Mouse (Mus musculus) neural tube, embryonic 14.5 days (tissue): ENCODE results near the gene Naa11. TPM values are rescaled to one million over a fixed set of nuclear protein-coding genes. Genes with fewer than 3 reads are reported as not detected.

ENCODE experiments used
- ATAC-seq: fragments of 200-750 bp; cut with Nextera tagmentation; 2 replicates; pipeline ENCODE4 v1.8.0; 2017; ENCODE audit warnings: low read depth, mild to moderate bottlenecking, moderate TSS enrichment, moderate library complexity
- H3K27ac ChIP-seq: fragments of 300-500 bp; sonication (generic); 2 replicates; pipeline ENCODE4 v1.5.1; 2014; ENCODE audit warnings: low read depth, mild to moderate bottlenecking, control low read depth, low read length, moderate library complexity, mixed read lengths
- H3K27me3 ChIP-seq: fragments of 300-500 bp; sonication (generic); 2 replicates; pipeline ENCODE4 v1.6.1; 2014; ENCODE audit warnings: low read length; ENCODE audit not compliant: control insufficient read depth, insufficient read depth
- H3K36me3 ChIP-seq: fragments of 300-500 bp; sonication (generic); 2 replicates; pipeline ENCODE4 v1.6.1; 2014; ENCODE audit warnings: low read length, mixed read lengths; ENCODE audit not compliant: control insufficient read depth, insufficient read depth
- H3K4me1 ChIP-seq: fragments of 300-500 bp; sonication (generic); 2 replicates; pipeline ENCODE4 v1.6.1; 2014; ENCODE audit warnings: low read length; ENCODE audit not compliant: control insufficient read depth, insufficient read depth
- H3K4me2 ChIP-seq: fragments of 300-500 bp; sonication (generic); 2 replicates; pipeline ENCODE4 v1.6.1; 2014; ENCODE audit warnings: mild to moderate bottlenecking, low read depth, low read length, control low read depth
- H3K4me3 ChIP-seq: fragments of 300-500 bp; sonication (generic); 2 replicates; pipeline ENCODE4 v1.5.1; 2014; ENCODE audit warnings: low read depth, low read length, control low read depth, mixed read lengths
- H3K9ac ChIP-seq: fragments of 300-500 bp; sonication (generic); replicated peaks from 2 replicates; pipeline ENCODE4 v1.6.1; 2014; ENCODE audit warnings: low read depth, mild to moderate bottlenecking, control low read depth, low read length, mixed read lengths
- H3K9me3 ChIP-seq: fragments of 300-500 bp; sonication (generic); 2 replicates; pipeline ENCODE4 v1.6.1; 2016; ENCODE audit warnings: low read length; ENCODE audit not compliant: control insufficient read depth
- WGBS: fragments of 180-500 bp; shearing (Covaris S2); extraction: QIAGEN DNeasy Blood & Tissue Kit; methylation state at CpG from one replicate; pipeline ENCODE4 v1.1.7; 2014; 5-methylcytosine and 5-hydroxymethylcytosine counted together
- polyA plus RNA-seq: library from polyadenylated mRNA; unstranded; fragments of >200 nt; fragmentation: Nextera tagmentation; extraction: Ambion mirVana; gene quantifications from 2 replicates; pipeline ENCODE4 v1.2.1, GENCODE M21; 2014

The Naa11 gene
- polyA plus RNA-seq, 1 experiment from 2014 or later: not detected

DNA sequence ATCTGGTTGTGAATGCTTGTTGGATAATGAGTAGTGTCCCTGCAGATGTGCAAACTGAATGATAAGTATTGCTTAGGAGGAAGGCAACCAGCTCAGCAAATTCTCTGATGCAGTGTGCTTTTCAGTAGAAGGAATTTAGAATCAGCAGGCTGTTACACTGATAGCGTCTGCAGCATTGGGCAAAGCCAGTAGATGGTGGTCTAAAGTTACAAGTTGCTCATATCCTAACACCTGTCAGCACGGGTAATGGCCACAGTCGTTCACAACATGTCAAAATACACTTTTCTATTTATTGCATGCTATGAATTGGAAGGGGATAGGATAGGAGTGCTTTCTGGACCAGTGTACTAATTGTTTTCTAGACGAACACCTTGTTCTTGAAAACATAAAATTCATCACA lies 33.1 kb downstream of the Naa11 start:
- no peaks in the 10 kb centered on the region for H3K36me3 ChIP-seq
- H3K27ac ChIP-seq: no peak overlapping the region
- H3K27me3 ChIP-seq: no peaks in the 10 kb centered on the region
- ATAC-seq: no peak
- 80% methylated on average over 4 of the region's 4 CpGs for WGBS
- no peaks in the 10 kb centered on the region for H3K9me3 ChIP-seq
- H3K4me3 ChIP-seq: no peak overlapping the region
- no peak overlapping the region for H3K4me2 ChIP-seq
- H3K9ac ChIP-seq: no peak overlapping the region
- no peaks in the 10 kb centered on the region for H3K4me1 ChIP-seq

DNA sequence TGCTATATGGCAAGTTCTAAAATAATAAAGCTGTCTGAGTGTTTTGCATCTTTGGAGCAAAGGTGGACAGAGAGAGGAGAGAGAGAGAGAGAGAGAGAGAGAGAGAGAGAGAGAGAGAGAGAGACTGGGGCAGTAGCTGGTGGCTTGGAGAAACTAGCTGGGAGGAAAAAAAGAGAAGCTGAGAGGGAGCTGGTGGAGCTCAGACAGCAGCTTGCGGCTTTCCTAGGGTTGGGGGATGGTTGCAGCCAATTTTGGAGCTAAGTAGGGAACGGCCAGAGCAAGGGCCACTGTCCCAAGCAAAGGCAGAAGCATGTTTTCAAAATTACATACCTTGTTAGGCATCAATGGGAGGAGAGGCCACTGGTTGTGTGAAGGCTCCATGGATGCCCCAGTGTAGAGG lies 36.0 kb downstream of the Naa11 start:
- ATAC-seq: no peak
- no peak overlapping the region for H3K4me2 ChIP-seq
- H3K4me3 ChIP-seq: no peak overlapping the region
- 71% methylated on average over 2 of the region's 2 CpGs for WGBS
- H3K27ac ChIP-seq: no peak overlapping the region
- no peaks in the 10 kb centered on the region for H3K36me3 ChIP-seq
- H3K27me3 ChIP-seq: no peaks in the 10 kb centered on the region
- no peak overlapping the region for H3K9ac ChIP-seq
- no peaks in the 10 kb centered on the region for H3K4me1 ChIP-seq
- no peaks in the 10 kb centered on the region for H3K9me3 ChIP-seq

DNA sequence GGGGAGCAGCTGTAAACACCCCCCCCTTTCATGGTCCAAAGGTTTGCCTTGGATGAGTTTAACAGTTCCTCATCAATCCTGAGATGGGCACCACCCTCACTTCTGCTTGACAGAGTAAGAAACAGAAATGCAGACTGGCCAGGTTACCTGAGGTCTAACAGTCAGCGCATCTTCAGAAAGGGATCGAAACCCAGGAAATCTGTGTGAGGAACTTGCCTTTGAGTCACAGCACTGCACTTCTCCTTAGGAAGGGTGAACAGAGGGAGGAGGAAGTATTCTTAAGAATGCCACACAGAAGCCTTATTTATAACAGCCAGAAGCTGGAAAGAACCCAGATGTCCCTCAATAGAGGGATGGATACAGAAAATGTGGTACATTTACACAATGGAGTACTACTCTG lies 37.0 kb downstream of the Naa11 start:
- Histone ChIP-seq H3K4me1 (no peaks in the 10 kb centered on the region), H3K4me3 (no peak overlapping the region), H3K27me3 (no peaks in the 10 kb centered on the region), H3K9me3 (no peaks in the 10 kb centered on the region), H3K36me3 (no peaks in the 10 kb centered on the region), H3K4me2 (no peak overlapping the region), H3K9ac (no peak overlapping the region), H3K27ac (no peak overlapping the region)
- 97% methylated on average over 2 of the region's 2 CpGs for WGBS
- no peak for ATAC-seq

DNA sequence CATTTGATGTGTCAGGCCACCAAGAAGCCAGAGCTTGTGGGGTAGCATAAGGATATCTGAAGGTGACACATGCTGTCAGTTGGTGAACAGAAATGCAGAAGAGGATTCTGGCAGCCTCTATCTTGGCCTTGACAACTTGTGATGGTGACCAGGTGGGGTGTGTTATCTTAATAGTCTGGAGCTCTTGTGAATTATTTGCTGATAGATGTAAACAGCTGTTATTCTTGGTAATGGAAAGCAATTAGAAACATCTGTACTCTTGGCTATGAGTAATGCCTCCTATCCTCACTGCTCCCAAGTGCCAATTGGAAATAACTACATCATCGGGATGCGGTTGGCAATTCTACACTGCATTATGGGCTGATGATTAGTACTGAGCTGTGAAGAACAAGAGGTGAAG lies 43.4 kb downstream of the Naa11 start:
- peak; percentile 74; the same call in 1 of the 2 replicates for ATAC-seq
- H3K27ac ChIP-seq: no peak overlapping the region
- no peaks in the 10 kb centered on the region for H3K36me3 ChIP-seq
- no peaks in the 10 kb centered on the region for H3K9me3 ChIP-seq
- H3K4me1 ChIP-seq: no peaks in the 10 kb centered on the region
- H3K4me3 ChIP-seq: no peak overlapping the region
- H3K27me3 ChIP-seq: no peaks in the 10 kb centered on the region
- WGBS: 52% methylated on average over 2 of the region's 2 CpGs
- no peak overlapping the region for H3K4me2 ChIP-seq
- no peak overlapping the region for H3K9ac ChIP-seq

DNA sequence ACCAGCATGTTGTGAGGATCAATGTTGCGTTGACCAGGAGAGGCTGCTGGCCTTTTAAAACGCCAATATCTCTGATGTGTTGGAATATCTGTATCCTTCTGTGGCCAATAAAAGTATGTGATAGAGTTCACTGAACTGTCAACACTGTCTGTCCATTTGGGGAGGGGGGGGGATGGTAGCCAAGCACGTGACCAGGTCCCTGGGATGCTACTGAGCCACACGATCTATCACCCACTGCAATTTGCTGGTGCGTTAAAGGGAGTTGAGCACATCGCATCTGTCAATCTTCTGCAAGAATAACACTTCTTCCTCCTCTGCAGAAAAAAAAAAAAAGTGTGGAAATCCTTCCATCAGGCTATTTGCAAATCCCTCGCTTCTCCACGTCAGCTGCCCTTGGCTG lies 43.9 kb downstream of the Naa11 start:
- no peaks in the 10 kb centered on the region for H3K27me3 ChIP-seq
- no peak overlapping the region for H3K4me2 ChIP-seq
- ATAC-seq: no peak
- no peaks in the 10 kb centered on the region for H3K9me3 ChIP-seq
- H3K36me3 ChIP-seq: no peaks in the 10 kb centered on the region
- H3K4me3 ChIP-seq: no peak overlapping the region
- H3K4me1 ChIP-seq: no peaks in the 10 kb centered on the region
- no peak overlapping the region for H3K27ac ChIP-seq
- no peak overlapping the region for H3K9ac ChIP-seq
- WGBS: 78% methylated on average over 8 of the region's 8 CpGs

DNA sequence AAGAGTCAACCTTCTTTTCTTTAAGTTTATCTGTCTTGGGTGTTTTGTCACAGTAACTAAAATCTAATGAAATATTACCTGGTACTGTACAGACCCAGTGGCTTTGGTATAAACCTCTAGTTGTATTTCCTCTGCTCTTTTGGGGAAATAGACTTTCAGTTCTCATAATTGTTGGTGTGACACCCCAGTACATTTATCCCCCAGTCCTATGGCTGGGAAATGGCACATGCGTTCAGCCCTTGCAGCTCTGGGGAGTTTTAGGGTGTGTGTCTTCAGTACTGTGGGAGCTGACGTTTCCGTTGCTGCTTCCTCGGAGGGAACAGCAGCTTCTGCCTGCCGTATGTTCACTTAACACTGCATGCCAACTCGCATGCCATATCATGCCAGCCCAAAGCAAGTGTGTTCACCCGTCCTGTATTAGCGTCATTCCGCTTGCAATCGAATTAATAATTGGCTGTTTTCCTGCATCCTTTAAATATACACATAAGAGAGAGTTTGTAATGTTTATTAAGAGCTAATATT lies 46.4 kb downstream of the Naa11 start:
- WGBS: 86% methylated on average over 10 of the region's 10 CpGs

DNA sequence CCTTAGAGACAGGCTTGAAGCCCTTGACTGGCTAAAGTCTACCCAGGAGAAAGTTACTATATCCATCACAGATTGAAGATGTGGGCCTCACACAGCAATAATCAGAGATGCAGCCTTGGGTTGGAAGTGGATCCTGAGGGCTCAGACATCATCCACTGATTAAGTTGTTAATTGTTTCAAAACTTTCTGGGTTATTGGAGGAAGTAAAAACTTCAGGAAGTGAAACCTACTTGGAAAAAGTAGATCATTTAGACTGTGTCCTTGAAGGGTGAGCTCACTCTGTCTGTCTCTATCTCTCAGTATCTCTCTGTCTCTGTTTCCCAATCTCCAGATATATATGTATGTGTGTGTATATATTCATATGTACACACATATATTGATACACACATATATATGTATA lies 47.0 kb downstream of the Naa11 start:
- Histone ChIP-seq H3K27ac (no peak overlapping the region), H3K4me1 (no peaks in the 10 kb centered on the region), H3K4me3 (no peak overlapping the region), H3K9me3 (no peaks in the 10 kb centered on the region), H3K36me3 (no peaks in the 10 kb centered on the region), H3K27me3 (no peaks in the 10 kb centered on the region), H3K9ac (no peak overlapping the region), H3K4me2 (no peak overlapping the region)
- ATAC-seq: no peak

More for the DNA sequence above, 46.4 kb downstream of the Naa11 start:
- Histone ChIP-seq H3K27ac (no peak overlapping the region), H3K36me3 (no peaks in the 10 kb centered on the region), H3K9ac (no peak overlapping the region), H3K27me3 (no peaks in the 10 kb centered on the region), H3K9me3 (no peaks in the 10 kb centered on the region), H3K4me2 (no peak overlapping the region), H3K4me1 (no peaks in the 10 kb centered on the region), H3K4me3 (no peak overlapping the region)
- no peak for ATAC-seq

DNA sequence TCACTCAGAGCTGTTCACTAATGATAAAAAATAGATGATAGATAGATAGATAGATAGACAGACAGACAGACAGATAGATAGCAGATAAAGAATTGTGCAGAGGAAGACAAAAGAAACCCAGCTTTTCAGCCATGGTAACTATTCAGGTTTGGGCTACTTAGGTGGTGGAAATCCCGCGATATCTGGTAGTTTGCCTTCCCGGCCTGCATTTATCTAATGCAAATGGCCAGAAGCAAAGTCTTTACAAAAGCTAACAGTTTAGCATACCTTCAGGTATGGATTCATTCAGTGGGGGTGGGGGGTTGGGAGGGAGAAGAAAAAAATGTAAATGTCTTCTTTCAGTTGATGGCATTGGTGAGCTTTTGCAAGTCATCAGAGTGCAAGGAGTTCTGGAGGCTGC lies 48.0 kb downstream of the Naa11 start:
- no peak overlapping the region for H3K27ac ChIP-seq
- H3K4me1 ChIP-seq: no peaks in the 10 kb centered on the region
- H3K4me2 ChIP-seq: no peak overlapping the region
- no peak overlapping the region for H3K4me3 ChIP-seq
- H3K27me3 ChIP-seq: no peaks in the 10 kb centered on the region
- no peak for ATAC-seq
- H3K36me3 ChIP-seq: no peaks in the 10 kb centered on the region
- H3K9ac ChIP-seq: no peak overlapping the region
- WGBS: 82% methylated on average over 3 of the region's 3 CpGs
- no peaks in the 10 kb centered on the region for H3K9me3 ChIP-seq

DNA sequence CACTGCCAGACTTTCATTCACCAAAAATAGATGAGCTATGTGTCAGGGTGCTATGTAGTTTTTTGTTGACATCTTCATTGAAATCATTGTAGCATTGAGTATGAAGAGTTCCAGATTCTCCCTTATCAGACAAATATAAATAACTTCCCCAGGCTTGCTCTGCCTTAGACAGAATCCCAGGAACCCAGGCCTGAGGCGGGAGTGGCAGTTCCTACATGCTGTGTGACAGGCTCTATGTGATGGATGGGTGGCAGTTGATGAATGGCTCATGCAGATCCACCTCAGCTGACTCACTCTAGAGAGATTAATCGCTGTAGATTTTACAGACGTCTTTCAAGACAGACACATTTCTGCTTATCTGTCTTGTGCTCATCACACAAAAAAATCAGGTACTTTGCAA lies 57.4 kb downstream of the Naa11 start:
- Histone ChIP-seq H3K9ac (no peak overlapping the region), H3K4me2 (no peak overlapping the region), H3K27me3 (no peaks in the 10 kb centered on the region), H3K9me3 (no peaks in the 10 kb centered on the region), H3K4me1 (no peaks in the 10 kb centered on the region), H3K27ac (no peak overlapping the region), H3K36me3 (no peaks in the 10 kb centered on the region), H3K4me3 (no peak overlapping the region)
- no peak for ATAC-seq
- 45% methylated on average over 3 of the region's 3 CpGs for WGBS
